Mouse (Mus musculus): ENCODE results near the gene Slc22a20. TPM values are rescaled to one million over a fixed set of nuclear protein-coding genes. Genes with fewer than 3 reads are reported as not detected.

Gene Slc22a20
- polyA plus RNA-seq, 1 experiment from 2014 or later: not detected

GRCm38 (mm10) chr19:5944145-5944544, 41.8 kb downstream of the Slc22a20 start:
- 75% methylated on average over 8 of the region's 8 CpGs for WGBS
- Histone ChIP-seq H3K9ac (no peak overlapping the region), H3K9me3 (no peaks in the 10 kb centered on the region), H3K4me2 (no peak overlapping the region), H3K36me3 (peaks cover 38% of the 10 kb centered on the region), H3K27me3 (no peaks in the 10 kb centered on the region), H3K27ac (replicated peaks) (no peak overlapping the region), H3K4me1 (replicated peaks) (peaks cover 14% of the 10 kb centered on the region; the same call in 1 of the 2 replicates), H3K4me3 (no peak overlapping the region)
- ATAC-seq (ENCODE audit: low read depth): no peak

DNA sequence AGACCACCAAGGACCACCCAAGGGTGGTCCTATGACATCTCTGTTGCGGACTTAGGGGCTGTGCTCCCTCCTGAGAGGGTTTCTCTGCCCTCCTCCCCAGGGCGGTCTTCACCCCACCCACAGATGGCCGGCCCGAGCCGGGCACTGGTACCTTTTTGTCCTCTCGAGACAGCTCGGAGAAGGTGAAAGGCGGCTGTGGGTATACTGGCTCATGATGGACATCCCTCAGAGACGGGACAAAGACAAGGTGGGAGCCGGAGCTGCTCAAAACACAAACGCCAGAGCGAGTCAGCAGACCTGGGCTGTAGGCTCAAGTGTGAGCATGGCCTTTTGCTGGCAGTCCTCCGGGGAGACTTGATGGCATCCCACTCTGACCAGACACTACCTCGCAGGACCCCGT, 42.5 kb downstream of the Slc22a20 start:
- no peak overlapping the region for H3K4me2 ChIP-seq
- H3K36me3 ChIP-seq: peaks cover 34% of the 10 kb centered on the region
- peaks cover 15% of the 10 kb centered on the region for H3K4me1 ChIP-seq (replicated peaks)
- H3K9ac ChIP-seq: no peak overlapping the region
- no peak overlapping the region for H3K27ac ChIP-seq (replicated peaks)
- ATAC-seq (ENCODE audit: low read depth): no peak
- WGBS: 92% methylated on average over 15 of the region's 15 CpGs
- no peaks in the 10 kb centered on the region for H3K27me3 ChIP-seq
- no peak overlapping the region for H3K4me3 ChIP-seq
- no peaks in the 10 kb centered on the region for H3K9me3 ChIP-seq

DNA sequence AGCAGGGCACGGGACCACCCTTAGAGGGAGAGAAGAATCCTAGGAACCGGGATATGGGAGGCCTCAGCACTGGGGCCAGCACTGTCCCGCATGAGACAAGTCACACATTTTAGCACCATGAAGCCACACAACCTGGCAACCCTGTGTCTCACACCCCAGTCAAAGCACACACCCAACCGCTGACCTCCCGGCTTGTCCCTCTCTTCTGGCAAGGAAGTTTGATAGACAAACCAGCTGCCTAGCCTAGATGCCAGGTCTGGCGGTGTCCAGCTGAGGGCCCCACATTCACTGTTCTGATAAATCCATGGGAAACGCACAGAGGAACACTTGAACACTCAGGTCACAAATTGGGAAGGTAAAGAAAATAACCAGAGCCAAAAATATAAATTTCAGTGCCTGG, 43.4 kb downstream of the Slc22a20 start:
- H3K9me3 ChIP-seq: no peaks in the 10 kb centered on the region
- H3K27ac ChIP-seq (replicated peaks): no peak overlapping the region
- 93% methylated on average over 7 of the region's 7 CpGs for WGBS
- H3K9ac ChIP-seq: no peak overlapping the region
- H3K4me3 ChIP-seq: no peak overlapping the region
- no peaks in the 10 kb centered on the region for H3K27me3 ChIP-seq
- H3K4me1 ChIP-seq (replicated peaks): peaks cover 23% of the 10 kb centered on the region
- no peak overlapping the region for H3K4me2 ChIP-seq
- peaks cover 26% of the 10 kb centered on the region for H3K36me3 ChIP-seq
- no peak for ATAC-seq (ENCODE audit: low read depth)

- Histone ChIP-seq H3K9me3 (no peaks in the 10 kb centered on the region), H3K4me2 (no peak overlapping the region), H3K36me3 (peaks cover 23% of the 10 kb centered on the region), H3K27me3 (no peaks in the 10 kb centered on the region), H3K4me1 (replicated peaks) (peaks cover 30% of the 10 kb centered on the region), H3K4me3 (no peak overlapping the region), H3K9ac (no peak overlapping the region), H3K27ac (replicated peaks) (0 out of 2 replicates have a peak overlapping the region, but pooled peaks have one; percentile 2)
- ATAC-seq (ENCODE audit: low read depth): no peak
- 95% methylated on average over 10 of the region's 10 CpGs for WGBS
Measured at GRCm38 (mm10) chr19:5940656-5941055, 45.3 kb downstream of the Slc22a20 start.

DNA sequence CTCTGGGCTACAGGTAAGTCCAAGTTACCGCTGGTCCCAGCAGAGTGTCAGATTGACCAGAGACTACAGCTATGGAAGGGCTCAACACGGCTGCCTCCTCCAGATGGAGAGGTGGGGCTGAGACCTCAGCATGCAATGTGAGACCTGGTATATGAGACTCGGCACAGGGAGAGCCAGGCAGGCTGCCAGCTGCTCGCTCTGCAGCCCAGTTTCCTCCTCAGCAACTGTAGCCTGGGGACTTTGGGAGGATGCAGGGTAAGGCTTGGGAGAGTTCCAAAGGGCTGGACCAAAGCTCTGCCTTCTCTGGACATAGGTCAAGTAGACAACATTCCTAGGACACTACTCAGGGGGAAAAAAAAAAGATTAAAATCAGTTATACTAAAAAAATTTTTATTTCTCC, 45.8 kb downstream of the Slc22a20 start:
- no peak overlapping the region for H3K4me2 ChIP-seq
- WGBS: 65% methylated on average over 4 of the region's 4 CpGs
- no peaks in the 10 kb centered on the region for H3K27me3 ChIP-seq
- no peak overlapping the region for H3K9ac ChIP-seq
- H3K9me3 ChIP-seq: no peaks in the 10 kb centered on the region
- H3K4me3 ChIP-seq: no peak overlapping the region
- H3K27ac ChIP-seq (replicated peaks): peak overlapping the region; percentile 70
- H3K4me1 ChIP-seq (replicated peaks): peaks cover 27% of the 10 kb centered on the region
- ATAC-seq (ENCODE audit: low read depth): 0 out of 2 replicates have a peak, but pooled peaks have one; percentile 13
- H3K36me3 ChIP-seq: peaks cover 21% of the 10 kb centered on the region

DNA sequence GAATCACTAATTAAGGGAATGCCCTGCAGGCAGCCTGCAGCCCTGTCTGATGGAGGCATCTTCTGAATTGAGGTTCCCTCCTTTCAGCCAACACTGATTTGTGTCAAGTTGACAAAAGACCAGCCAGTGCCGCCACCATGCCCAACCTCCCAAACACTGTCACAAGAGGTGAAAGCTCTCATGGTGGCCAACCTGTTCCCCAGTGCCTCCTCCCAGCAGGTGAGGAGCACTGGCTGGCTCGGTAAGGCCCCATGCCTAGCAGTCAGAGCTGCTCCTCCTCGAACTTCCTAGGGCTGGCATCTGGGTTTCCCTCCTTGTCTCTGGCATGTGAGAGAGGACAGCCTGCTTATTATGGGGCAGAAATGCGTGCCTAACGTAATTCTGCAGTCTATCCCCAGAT, 46.2 kb downstream of the Slc22a20 start:
- Histone ChIP-seq H3K4me3 (no peak overlapping the region), H3K9ac (no peak overlapping the region), H3K4me1 (replicated peaks) (peaks cover 23% of the 10 kb centered on the region), H3K36me3 (peaks cover 19% of the 10 kb centered on the region), H3K9me3 (no peaks in the 10 kb centered on the region), H3K4me2 (no peak overlapping the region), H3K27me3 (no peaks in the 10 kb centered on the region), H3K27ac (replicated peaks) (peak overlapping the region; percentile 70)
- ATAC-seq (ENCODE audit: low read depth): no peak
- WGBS: 75% methylated on average over 5 of the region's 5 CpGs

DNA sequence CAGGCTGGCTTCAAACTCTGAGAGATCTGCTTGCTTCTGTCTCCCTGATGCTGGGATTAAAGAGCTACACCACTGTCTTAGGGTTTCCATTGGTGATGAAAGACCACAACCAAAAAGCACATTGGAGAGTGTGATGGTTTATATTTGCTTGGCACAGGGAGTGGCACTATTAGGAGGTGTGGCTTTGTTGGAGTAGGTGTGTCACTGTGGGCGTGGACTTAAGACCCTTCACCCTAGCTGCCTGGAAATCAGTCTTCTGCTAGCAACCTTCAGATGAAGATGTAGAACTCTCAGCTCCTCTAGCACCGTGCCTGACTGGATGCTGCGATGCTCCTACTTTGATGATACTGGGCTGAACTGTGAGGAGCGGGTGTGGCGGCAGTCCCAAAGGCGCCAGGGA, 47.4 kb downstream of the Slc22a20 start:
- Histone ChIP-seq H3K9ac (no peak overlapping the region), H3K27ac (replicated peaks) (peak overlapping the region; percentile 81), H3K36me3 (peaks cover 19% of the 10 kb centered on the region), H3K4me1 (replicated peaks) (peaks cover 21% of the 10 kb centered on the region), H3K4me3 (no peak overlapping the region), H3K4me2 (no peak overlapping the region), H3K27me3 (no peaks in the 10 kb centered on the region), H3K9me3 (no peaks in the 10 kb centered on the region)
- 90% methylated on average over 6 of the region's 6 CpGs for WGBS
- no peak for ATAC-seq (ENCODE audit: low read depth)

DNA sequence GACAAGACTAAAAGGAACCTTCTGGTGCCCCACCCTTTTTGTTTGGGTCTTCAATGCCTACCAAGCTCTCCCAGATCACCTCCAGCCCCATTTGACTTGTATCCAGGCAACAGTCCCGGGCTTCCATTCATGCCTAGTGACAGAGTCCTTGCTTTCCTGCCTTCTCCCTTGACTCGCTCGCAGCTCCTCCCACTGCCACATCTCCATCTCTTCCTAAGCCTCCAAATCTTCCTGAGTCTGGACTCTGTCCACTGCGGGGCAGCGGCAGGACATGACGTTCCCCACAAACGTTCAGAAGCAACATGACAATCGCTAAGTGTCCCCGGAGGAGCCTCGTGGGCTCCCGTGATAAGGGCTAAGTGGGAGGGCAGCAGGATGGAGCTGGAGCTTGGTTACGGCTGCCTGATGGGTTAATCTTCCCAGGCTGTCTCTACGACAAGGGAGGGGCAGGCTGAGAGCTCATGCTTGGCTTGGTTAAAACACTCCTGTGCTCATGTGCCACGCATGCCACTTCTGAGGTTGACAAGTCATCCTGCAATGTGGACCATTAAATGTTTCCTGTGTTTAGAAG, 48.0 kb downstream of the Slc22a20 start:
- Histone ChIP-seq H3K27ac (replicated peaks) (peak overlapping the region; percentile 81), H3K9me3 (no peaks in the 10 kb centered on the region), H3K27me3 (no peaks in the 10 kb centered on the region), H3K4me2 (peak overlapping the region; percentile 45), H3K4me1 (replicated peaks) (peaks cover 21% of the 10 kb centered on the region), H3K4me3 (no peak overlapping the region), H3K9ac (peak overlapping the region; percentile 45), H3K36me3 (peaks cover 18% of the 10 kb centered on the region)
- peak; percentile 77; the same call in 1 of the 2 replicates for ATAC-seq (ENCODE audit: low read depth)
- WGBS: 25% methylated on average over 14 of the region's 14 CpGs

GRCm38 (mm10) chr19:5937095-5937835, 48.7 kb downstream of the Slc22a20 start:
- no peak overlapping the region; the same call in 1 of the 2 replicates for H3K9ac ChIP-seq

GRCm38 (mm10) chr19:5935691-5936090, 50.3 kb downstream of the Slc22a20 start:
- H3K4me1 ChIP-seq (replicated peaks): peaks cover 21% of the 10 kb centered on the region
- no peak for ATAC-seq (ENCODE audit: low read depth)
- 0 out of 2 replicates have a peak, but pooled peaks cover 4% of the 10 kb centered on the region for H3K36me3 ChIP-seq
- no peaks in the 10 kb centered on the region for H3K27me3 ChIP-seq
- H3K27ac ChIP-seq (replicated peaks): no peak overlapping the region; the same call in 1 of the 2 replicates
- H3K4me3 ChIP-seq: no peak overlapping the region
- no peak overlapping the region for H3K9ac ChIP-seq
- H3K4me2 ChIP-seq: no peak overlapping the region
- WGBS: 79% methylated on average over 5 of the region's 5 CpGs
- no peaks in the 10 kb centered on the region for H3K9me3 ChIP-seq

More at GRCm38 (mm10) chr19:5937095-5937835, 48.7 kb downstream of the Slc22a20 start:
- no peaks in the 10 kb centered on the region for H3K9me3 ChIP-seq
- H3K36me3 ChIP-seq: peaks cover 13% of the 10 kb centered on the region
- H3K4me2 ChIP-seq: peak overlapping the region; percentile 45
- WGBS: 66% methylated on average over 21 of the region's 21 CpGs
- no peaks in the 10 kb centered on the region for H3K27me3 ChIP-seq
- peaks cover 21% of the 10 kb centered on the region for H3K4me1 ChIP-seq (replicated peaks)
- H3K4me3 ChIP-seq: no peak overlapping the region
- ATAC-seq (ENCODE audit: low read depth): no peak
- H3K27ac ChIP-seq (replicated peaks): peak overlapping the region; percentile 81

- H3K4me2 ChIP-seq: no peak overlapping the region
- H3K4me3 ChIP-seq: no peak overlapping the region
- no peak for ATAC-seq (ENCODE audit: low read depth)
- H3K36me3 ChIP-seq: 0 out of 2 replicates have a peak, but pooled peaks cover 4% of the 10 kb centered on the region
- no peak overlapping the region for H3K9ac ChIP-seq
- 68% methylated on average over 3 of the region's 3 CpGs for WGBS
- peaks cover 23% of the 10 kb centered on the region for H3K4me1 ChIP-seq (replicated peaks)
- H3K27ac ChIP-seq (replicated peaks): no peak overlapping the region; the same call in 1 of the 2 replicates
- H3K27me3 ChIP-seq: no peaks in the 10 kb centered on the region
- H3K9me3 ChIP-seq: no peaks in the 10 kb centered on the region
Measured at GRCm38 (mm10) chr19:5935266-5935665, 50.7 kb downstream of the Slc22a20 start.
